Mouse (Mus musculus) stomach, postnatal 0 days (tissue): Measurements from ENCODE around the gene Kcnd3.

Experiments
- CTCF ChIP-seq: IDR thresholded peaks from 2 replicates; pipeline ENCODE4 v1.5.1; 2016; ENCODE audit warnings: antibody characterized with exemption, low read depth, mild to moderate bottlenecking, moderate library complexity
- EP300 ChIP-seq: optimal IDR thresholded peaks from 2 replicates; pipeline ENCODE3; 2016; ENCODE audit warnings: antibody characterized with exemption

DNA sequence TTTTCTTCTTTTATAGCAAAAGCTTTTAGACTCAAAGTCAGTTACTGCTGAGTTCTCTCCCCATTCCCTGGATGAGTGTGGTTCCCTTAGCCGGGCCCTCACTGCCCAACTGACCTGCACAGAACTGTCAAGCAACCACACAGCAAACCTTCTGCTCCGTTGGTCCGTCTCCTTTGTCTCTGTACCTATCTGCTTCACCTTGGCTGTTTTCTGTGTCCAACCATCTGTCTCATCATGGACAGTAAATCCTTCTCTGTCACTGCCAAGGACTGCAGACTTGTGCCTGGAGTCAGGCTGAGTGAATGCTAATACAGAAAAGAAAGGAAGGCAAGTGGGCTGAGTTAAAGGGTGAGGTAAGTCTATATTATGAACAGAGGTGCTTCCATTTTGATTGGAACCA is 217.6 kb downstream of the Kcnd3 start:
- TF ChIP-seq CTCF (no peak), EP300 (no peak)
